Mouse (Mus musculus): Measurements from ENCODE around the gene Hist1h3f.

Gene Hist1h3f

DNA sequence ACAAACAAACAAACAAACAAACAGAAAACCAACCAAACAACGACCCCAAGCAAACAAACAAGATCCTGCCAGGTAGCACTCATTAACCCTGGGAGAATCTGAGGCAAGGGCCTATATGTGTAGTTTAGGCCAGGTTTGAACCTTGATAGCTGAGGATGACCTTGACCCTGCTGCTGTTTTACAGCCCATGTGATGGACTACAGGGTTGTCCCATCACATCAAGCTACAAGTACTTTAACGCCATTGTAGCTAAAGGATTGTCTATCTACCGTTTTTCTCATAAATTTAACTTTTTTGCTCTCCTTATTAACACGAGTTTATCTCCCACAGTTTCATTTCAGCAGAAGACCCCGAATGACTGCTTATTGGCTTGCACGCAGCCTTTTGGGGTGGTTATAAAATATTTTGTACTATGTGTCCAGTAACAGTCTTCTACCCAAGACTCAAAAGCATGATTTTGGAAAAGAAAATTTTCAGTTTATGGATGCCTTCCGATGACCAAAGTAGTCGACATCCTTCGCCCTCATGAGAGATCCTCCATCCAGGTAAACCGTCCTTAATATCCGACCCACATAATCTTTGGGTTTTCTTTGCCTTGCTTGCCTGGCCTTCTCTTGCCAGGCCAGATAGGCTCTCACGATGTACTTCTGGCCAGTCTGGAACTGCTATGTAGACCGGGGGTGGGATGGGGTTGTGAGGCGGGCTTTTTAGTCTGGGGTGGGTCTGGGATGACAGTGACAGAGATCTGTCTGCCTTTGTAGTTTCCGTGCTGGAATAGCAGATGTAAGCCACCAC, 27.8 kb upstream of the Hist1h3f start:
- in situ Hi-C loops (cut with MboI; ENCODE audit: low pct_unique_long_range_greater_than_20kb in 1 of 2, low sequenced_read_pairs in 2 of 2, unreplicated experiment in 1 of 2): loop anchor here (5.0 to 25.0 kb wide), 3 partner anchors 89 to 1479 kb away; partner anchors contain the start of genes Hist1h2ag (in 1 of the 2), Hist1h2ah (in 1 of the 2), Hist1h2bj (in 1 of the 2) and Hist1h2bk (in 1 of the 2)

DNA sequence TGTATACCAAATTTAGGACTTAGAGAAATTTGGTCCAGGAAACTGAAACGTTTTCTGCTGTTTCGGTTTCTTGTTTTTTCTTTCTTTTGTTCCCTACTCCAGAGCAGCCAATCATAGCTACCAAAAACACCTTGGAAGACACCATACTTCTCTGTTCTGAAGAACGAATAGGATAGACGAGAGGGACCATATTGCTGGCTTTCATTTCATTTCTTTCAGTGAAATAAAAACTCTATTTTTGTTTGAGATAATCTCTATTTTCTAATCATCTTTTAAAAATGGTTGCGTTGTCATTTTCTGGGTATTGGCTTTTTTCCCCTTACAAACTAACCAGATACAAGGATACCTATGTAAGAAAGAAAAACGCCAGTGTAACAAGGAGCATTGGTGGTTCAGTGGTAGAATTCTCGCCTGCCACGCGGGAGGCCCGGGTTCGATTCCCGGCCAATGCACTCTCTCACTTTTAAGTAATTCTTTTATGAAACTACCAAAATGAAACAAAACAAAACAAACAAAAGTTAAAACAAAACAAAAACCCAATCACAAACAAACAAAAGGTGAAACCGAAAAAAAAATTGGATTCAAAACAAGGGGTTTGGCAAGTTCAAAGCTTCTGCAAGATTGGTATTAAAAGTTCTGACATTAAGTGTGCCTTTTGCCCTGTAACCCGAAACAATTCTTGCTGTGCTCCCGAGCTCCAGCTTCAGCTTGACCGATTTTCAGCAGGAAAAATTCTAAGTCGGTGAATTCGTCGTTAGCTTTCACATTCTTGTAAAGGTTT, 26.8 kb upstream of the Hist1h3f start:
- in situ Hi-C loops (cut with MboI; ENCODE audit: low pct_unique_long_range_greater_than_20kb in 1 of 2, low sequenced_read_pairs in 2 of 2, unreplicated experiment in 1 of 2): loop anchor here (5.0 to 25.0 kb wide), 3 partner anchors 90 to 1480 kb away; partner anchors contain the start of genes Hist1h2ag (in 1 of the 2), Hist1h2ah (in 1 of the 2), Hist1h2bj (in 1 of the 2) and Hist1h2bk (in 1 of the 2)

DNA sequence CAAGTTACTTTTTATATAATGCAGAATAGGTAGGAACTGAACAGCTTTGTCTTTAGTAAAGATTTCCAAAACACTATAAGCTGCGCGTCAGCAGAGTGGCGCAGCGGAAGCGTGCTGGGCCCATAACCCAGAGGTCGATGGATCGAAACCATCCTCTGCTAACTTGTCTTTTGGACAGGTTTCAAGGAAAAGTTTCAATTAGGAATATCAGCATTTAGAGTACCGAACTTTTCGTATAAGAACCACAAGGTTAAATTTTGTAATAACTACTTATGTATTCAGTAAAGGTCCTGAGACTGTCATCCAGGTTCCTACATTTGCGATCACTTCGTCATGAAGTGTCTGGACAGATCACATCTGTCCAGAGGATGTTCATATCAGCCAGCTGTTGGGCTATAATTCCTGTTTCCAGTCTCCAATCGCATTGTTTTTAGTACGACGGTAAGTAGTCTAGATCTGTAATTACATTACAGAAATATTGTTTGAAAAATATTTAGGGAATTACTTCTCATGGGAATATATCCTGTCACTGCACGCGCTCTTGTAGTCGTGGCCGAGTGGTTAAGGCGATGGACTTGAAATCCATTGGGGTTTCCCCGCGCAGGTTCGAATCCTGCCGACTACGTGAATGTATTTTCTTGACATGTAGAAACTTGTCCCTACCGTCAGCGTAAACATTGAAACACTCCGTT, 26.1 kb upstream of the Hist1h3f start:
- in situ Hi-C loops (cut with MboI; ENCODE audit: low pct_unique_long_range_greater_than_20kb in 1 of 2, low sequenced_read_pairs in 2 of 2, unreplicated experiment in 1 of 2): loop anchor here (5.0 to 25.0 kb wide), 3 partner anchors 90 to 1480 kb away; partner anchors contain the start of genes Hist1h2ag (in 1 of the 2), Hist1h2ah (in 1 of the 2), Hist1h2bj (in 1 of the 2) and Hist1h2bk (in 1 of the 2)

DNA sequence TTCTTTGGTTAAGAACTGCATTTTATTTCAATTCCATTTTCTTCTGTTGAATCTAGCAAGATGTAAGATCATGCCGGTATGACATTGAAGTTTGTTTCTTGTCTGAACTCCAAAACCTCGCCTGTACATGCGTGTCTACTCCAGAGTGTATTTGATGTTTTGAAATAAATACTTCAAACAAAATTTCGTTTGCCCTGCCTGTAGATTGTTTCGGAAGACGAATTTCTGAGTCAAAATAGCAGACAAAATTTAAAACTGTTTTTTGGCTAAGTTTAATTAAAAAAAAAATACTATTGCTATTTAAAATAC, 25.6 kb upstream of the Hist1h3f start:
- in situ Hi-C loops (cut with MboI; ENCODE audit: low pct_unique_long_range_greater_than_20kb in 1 of 2, low sequenced_read_pairs in 2 of 2, unreplicated experiment in 1 of 2): loop anchor here (5.0 to 25.0 kb wide), 3 partner anchors 91 to 1481 kb away; partner anchors contain the start of genes Hist1h2ag (in 1 of the 2), Hist1h2ah (in 1 of the 2), Hist1h2bj (in 1 of the 2) and Hist1h2bk (in 1 of the 2)

DNA sequence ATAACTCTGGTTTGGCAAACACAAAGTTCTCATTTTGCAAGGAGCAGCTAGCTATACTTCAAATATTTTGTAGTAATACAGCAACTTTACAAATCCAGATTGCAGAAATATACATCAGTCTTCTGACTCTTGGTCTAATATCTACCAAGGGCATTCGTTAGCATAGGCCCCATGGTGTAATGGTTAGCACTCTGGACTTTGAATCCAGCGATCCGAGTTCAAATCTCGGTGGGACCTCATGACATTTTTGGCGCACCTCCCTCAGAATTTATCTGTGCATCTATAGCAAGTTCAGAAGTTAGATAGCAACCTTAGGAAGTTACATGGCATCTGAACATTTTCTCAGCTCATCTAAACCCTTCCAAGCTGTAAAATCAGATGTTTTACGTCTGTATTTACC, 25.0 kb upstream of the Hist1h3f start:
- in situ Hi-C loops (cut with MboI; ENCODE audit: low pct_unique_long_range_greater_than_20kb in 1 of 2, low sequenced_read_pairs in 2 of 2, unreplicated experiment in 1 of 2): loop anchor here (5.0 to 25.0 kb wide), 3 partner anchors 92 to 1482 kb away; partner anchors contain the start of genes Hist1h2ag (in 1 of the 2), Hist1h2ah (in 1 of the 2), Hist1h2bj (in 1 of the 2) and Hist1h2bk (in 1 of the 2)

DNA sequence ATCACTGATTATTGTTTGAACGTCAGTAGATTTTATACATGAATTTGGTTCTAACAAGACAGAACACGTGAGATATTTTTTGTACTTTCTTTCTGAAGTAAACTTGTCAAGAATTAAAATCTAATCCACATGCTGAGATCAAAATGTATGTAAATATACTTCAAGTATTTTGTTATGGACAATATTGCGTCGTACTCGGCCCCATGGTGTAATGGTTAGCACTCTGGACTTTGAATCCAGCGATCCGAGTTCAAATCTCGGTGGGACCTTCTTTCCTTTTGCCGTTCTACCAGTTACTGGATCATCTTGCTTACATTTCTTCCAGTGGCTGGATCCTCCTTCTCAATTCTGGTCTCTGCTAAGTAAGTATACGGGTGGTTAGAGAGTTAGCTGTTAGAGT, 24.4 kb upstream of the Hist1h3f start:
- in situ Hi-C loops (cut with MboI; ENCODE audit: low pct_unique_long_range_greater_than_20kb in 1 of 2, low sequenced_read_pairs in 2 of 2, unreplicated experiment in 1 of 2): loop anchor here (5.0 to 25.0 kb wide), 3 partner anchors 92 to 1482 kb away; partner anchors contain the start of genes Hist1h2ag (in 1 of the 2), Hist1h2ah (in 1 of the 2), Hist1h2bj (in 1 of the 2) and Hist1h2bk (in 1 of the 2)

DNA sequence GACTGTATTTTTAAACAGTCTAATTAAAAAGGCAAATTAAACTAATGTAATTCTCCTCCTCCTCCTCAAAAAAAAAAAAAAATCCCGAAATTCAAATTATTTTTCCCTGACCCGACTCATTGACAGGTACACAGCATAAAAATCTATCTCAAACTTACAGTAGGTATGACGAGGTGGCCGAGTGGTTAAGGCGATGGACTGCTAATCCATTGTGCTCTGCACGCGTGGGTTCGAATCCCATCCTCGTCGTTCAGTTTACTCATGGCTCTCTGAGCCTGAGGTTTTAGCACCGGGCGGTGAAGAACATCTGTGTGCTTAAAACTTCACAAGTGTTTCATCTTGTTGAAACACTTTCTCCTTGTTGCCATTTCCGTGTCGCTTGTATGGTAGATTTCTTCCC, 22.1 kb upstream of the Hist1h3f start:
- in situ Hi-C loops (cut with MboI; ENCODE audit: low pct_unique_long_range_greater_than_20kb in 1 of 2, low sequenced_read_pairs in 2 of 2, unreplicated experiment in 1 of 2): loop anchor here in 1 of 2 experiments (5.0 to 25.0 kb wide), 3 partner anchors 94 to 1484 kb away; partner anchors contain the start of genes Hist1h2ag, Hist1h2ah, Hist1h2bj and Hist1h2bk

DNA sequence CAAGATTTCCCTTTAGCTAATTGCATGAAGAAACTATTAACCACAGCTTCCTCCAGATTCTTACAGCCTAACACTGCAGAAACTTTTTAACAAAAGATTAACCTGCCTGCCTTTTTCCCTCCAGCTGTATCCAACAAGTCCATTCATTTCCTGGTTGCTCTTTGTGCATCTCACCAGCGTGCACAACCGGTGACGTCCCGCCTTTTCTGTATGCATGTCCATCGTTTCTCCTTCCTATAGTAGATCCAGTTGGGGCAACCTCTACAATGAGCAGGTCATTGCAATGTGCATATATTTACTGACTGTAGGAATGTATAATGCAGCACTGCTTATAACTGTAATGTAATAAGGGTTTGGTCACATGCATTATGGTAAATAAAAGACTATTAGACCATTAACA, 19.9 kb upstream of the Hist1h3f start:
- in situ Hi-C loops (cut with MboI; ENCODE audit: low pct_unique_long_range_greater_than_20kb in 1 of 2, low sequenced_read_pairs in 2 of 2, unreplicated experiment in 1 of 2): loop anchor here in 1 of 2 experiments (5.0 to 25.0 kb wide), 3 partner anchors 97 to 1487 kb away; partner anchors contain the start of genes Hist1h2ag, Hist1h2ah, Hist1h2bj and Hist1h2bk

DNA sequence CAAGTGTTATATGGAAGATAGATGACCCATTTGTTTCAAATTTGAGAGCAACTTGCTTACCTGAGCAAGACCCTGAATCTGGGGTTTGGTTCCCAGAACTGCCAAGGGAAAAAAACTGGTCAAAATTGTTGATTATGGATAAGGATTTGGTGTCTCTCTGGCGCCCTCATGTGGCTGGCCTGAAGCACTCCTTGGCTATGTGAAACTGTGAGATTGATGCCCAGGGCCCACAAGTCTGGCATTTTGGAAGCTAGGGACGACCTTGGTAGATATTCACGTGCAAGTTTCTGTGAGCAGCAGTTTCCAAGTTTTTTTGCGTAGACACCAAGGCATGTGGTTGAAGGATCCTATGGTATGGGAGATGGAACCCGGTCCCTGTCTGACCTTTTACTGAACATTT, 19.2 kb upstream of the Hist1h3f start:
- in situ Hi-C loops (cut with MboI; ENCODE audit: low pct_unique_long_range_greater_than_20kb in 1 of 2, low sequenced_read_pairs in 2 of 2, unreplicated experiment in 1 of 2): loop anchor here in 1 of 2 experiments (5.0 to 25.0 kb wide), 3 partner anchors 97 to 1487 kb away; partner anchors contain the start of genes Hist1h2ag, Hist1h2ah, Hist1h2bj and Hist1h2bk

DNA sequence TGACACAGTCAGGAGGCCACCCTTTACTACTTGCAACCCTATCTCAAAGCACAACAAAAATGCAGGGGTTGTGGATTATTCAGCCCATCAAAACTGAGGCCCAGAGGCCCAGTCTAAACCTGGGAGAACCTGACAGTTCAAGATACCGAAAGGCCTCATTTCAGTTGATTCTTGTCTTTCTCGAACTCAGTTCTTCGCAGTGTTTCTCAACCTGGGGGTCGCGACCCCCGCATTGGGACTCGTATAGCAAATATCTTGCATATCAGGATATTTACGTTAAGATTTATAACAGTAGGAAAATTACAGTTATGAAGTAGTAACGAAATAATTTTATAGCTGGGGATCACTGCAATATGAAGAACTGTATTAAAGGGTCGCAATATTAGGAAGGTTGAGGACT, 18.0 kb upstream of the Hist1h3f start:
- in situ Hi-C loops (cut with MboI; ENCODE audit: low pct_unique_long_range_greater_than_20kb in 1 of 2, low sequenced_read_pairs in 2 of 2, unreplicated experiment in 1 of 2): no loop called here

DNA sequence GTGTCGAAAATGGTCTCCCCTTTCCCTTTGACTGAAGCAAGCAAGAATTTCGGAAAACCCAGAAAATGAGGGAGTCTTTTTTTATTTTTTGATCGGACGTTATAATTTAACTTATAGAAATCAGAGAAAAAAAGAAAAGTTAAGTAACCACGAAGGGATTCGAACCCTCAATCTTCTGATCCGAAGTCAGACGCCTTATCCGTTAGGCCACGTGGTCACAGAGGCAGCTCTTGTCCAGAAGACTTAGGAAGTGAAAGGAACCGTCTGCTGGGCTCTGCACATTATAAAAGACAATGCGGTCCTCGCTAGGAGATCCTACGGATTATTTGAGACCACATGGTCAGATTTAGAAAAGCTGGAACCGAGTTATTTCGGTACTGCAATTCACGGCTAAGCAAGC, 17.5 kb upstream of the Hist1h3f start:
- in situ Hi-C loops (cut with MboI; ENCODE audit: low pct_unique_long_range_greater_than_20kb in 1 of 2, low sequenced_read_pairs in 2 of 2, unreplicated experiment in 1 of 2): no loop called here

DNA sequence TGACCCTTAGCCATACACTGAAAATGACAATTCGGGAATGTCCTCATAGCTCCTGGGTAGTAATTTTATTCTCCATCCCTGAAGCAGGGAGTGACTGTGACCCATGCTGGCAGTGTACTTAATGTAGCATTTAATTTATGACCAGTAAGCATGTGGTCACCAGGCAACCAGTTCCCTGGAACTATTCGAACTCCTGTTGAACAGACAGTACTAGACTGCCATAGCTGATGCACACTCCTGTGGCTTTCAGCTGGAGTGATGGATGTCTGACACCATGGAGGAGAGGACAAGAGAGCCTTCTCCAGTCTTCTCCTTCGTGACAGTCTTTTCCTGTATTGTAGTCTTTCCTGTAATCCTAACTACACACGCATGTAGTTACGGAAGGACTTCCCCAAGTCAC, 14.8 kb upstream of the Hist1h3f start:
- in situ Hi-C loops (cut with MboI; ENCODE audit: low pct_unique_long_range_greater_than_20kb in 1 of 2, low sequenced_read_pairs in 2 of 2, unreplicated experiment in 1 of 2): no loop called here

DNA sequence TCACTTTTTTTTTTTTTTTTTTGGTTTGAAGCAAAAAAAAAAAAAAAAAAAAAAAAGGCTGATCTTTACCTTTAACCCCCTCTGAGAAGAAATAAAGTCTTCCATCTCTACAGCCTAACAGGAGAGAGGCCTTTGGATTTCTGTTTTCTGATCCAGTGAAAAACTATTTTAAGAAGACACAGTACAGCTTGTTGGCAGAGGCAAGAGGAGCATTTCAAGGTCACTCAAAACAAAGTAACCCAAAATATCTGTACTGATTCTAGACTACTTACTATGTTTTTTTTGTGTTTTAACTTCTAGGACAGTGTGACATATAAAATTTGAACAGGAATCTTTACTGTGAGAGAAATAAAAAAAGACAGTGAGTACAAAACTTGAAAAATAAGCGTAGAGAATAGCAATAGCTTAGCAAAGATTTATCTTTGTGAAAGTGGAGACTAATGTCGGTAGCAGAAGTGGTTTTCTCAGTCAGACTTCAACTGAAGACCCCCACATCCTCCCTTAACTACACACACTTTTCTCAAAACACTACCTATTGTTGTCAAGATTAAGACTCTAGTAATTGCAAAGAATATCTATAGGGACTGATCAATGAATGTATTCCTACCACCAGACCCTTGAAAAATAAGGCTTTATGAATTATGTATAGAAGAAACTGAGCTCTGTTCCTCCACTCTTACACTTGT, 14.2 kb upstream of the Hist1h3f start:
- in situ Hi-C loops (cut with MboI; ENCODE audit: low pct_unique_long_range_greater_than_20kb in 1 of 2, low sequenced_read_pairs in 2 of 2, unreplicated experiment in 1 of 2): no loop called here

DNA sequence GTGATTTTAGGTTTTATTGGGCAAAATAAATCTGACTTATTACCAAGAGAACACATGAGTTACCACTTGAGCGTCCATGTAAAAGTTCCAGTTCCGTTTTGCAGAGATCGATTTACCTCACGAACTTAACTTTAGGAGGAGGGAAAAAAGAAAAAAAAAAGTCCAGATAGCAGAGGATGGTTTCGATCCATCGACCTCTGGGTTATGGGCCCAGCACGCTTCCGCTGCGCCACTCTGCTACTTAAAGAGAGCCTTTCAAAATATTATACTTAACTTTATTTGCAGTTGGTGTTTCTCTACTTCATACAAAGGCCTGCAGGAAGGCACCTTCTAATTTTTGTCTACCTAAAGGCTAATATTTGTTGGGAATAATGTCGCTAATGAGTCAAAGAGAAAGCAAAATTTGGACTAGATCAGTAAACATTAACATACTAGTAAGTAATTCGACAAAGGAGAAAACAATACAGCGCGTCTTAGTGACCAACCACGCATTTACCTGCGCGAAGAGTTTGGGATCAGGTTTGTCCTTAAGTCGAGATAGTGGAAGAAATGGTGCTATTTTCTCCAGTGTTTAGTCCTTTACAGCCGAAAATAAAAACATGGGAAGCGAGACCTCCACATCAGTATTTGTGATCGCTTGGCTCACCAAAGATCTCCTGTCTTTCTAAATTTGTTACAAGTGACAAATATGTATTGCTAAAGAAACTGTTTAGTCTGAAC, 13.5 kb upstream of the Hist1h3f start:
- in situ Hi-C loops (cut with MboI; ENCODE audit: low pct_unique_long_range_greater_than_20kb in 1 of 2, low sequenced_read_pairs in 2 of 2, unreplicated experiment in 1 of 2): no loop called here

DNA sequence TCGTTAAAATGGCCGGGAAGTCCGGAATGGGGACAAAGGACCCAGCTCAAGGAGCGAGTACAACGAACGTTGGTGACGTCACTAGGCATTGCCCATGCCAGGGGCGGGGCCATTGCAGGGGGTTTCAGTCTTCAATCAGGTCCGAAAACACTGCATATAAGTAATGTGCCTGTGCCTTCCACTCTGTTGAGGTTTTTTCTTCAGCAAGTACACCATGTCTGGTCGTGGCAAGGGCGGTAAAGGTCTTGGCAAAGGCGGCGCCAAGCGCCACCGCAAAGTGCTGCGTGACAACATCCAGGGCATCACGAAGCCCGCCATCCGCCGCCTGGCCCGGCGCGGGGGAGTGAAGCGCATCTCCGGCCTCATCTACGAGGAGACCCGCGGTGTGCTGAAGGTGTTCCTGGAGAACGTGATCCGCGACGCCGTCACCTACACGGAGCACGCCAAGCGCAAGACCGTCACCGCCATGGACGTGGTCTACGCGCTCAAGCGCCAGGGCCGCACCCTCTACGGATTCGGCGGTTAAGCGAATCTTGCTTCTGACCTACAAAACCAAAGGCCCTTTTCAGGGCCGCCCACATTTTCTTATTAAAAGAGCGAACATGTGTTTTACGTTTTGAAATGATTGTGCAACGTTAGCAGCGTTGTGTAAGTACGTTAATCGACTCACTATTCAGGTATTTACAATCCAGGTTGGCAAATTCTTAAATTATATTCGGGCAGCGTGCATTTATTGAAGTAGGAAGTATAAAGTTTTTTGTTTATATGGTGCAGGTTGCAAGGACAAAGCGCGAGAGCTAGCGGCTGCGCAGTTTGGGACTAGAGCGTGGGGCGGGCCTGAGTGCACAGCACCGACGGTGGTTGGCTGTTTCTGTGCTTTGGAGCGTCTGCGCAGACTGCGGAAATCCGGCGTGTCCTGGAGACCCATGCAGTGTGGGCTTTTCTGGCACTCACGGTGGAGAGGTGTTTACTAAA, 12.7 kb upstream of the Hist1h3f start, which contains the start of gene Hist1h4h:
Gene Hist1h4h, plus strand, starts transcription at position 150 of the 975 bp plus-strand sequence.
- in situ Hi-C loops (cut with MboI; ENCODE audit: low pct_unique_long_range_greater_than_20kb in 1 of 2, low sequenced_read_pairs in 2 of 2, unreplicated experiment in 1 of 2): no loop called here

All from mouse embryonic stem cell (cell line).